Mouse (Mus musculus) adrenal gland, adult 18-20 months (tissue): ENCODE measurements around the gene Ppp1r1c. TPM values are rescaled to one million over a fixed set of nuclear protein-coding genes. Genes with fewer than 3 reads are reported as not detected.
"Not testable (repeated sequence)": the region's sequence is repeated elsewhere in the genome, so short reads cannot be mapped to it uniquely, and the experiment has no call there.

Experiments used
- DNase-seq, 2 experiments: peaks; one replicate each; pipeline ENCODE4 v3.0.0; 2021 to 2022; ENCODE audit warnings: low spot score in 2 of 2
- total RNA-seq, 2 experiments: library from RNA; stranded (reverse); gene quantifications; 1 replicate in 1 of 2; 2 replicates in 1 of 2; pipeline ENCODE4 v1.2.3; 2021

The Ppp1r1c gene
- total RNA-seq, 2 experiments from 2014 or later = not detected

DNA sequence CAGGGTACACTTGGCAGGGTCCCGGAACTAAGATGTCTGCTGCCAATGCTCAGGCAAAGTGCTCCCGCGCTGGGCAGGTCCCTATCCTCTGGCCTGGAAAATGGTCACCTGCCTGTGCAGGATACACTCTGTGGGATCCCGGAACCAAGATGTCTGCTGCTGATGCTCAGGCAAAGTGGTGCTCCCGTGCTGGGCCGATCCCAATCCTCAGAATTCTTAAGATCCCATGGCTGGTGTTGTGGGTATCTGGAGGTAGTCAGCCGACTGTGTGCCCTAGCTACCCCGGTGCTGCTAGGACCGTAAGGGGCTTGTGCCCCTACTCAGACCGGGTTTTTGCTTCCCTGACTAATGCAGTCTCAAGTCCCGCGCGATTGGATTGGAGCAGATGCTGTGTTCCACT is 139.8 kb downstream of the Ppp1r1c start:
- DNase-seq = not testable (repeated sequence)

DNA sequence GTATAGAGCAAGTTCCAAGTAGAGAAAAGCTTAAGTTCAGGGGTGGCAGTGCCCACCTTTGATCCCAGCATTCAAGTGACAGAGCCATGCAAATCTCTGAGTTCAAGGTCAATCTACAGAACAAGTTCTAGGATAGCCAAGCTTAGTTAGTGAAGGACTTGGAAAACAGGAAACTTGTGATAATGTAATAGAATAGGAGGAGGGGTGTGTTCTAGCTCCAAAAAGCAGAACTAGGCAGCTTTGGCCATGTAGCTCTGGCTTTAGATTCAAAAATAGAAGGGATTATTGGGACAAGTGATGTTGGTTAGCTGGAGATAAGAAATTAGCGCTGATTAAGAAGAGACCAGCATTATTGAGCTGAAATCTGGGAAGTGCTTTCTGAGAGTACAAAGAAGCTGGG is 149.3 kb downstream of the Ppp1r1c start:
- DNase-seq = no peak

DNA sequence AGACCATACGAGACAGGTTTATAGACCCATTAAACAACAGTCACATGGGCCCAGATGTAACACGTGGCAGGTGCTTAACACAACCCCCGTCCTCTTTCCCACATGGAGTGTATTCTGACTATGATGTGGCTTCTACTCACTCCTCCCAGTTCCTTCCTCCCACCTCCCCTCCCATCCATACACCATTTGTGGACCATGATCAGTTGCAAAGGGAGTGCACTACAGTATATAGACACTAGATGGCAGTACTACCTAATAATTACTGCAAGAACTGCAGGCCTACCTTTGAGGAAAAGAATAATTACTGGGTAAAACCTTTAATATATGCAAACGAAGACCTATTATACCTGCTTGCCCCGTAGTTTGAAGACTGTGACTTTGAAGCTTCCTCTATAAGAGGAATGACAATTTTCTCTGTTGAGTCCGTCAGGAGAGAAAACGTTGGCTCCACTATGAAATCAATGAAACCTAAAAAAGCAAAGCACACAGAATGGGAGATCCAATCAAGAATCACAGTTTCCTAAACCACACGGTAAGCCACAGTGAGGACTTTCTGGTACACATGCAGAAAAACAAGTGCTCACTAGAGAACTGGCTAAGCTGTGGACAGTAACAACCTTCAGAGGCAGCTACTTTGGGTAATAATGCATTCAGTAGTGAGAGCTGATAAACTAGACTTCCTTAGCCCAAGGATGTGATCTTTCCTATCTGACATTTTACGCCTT is 157.9 kb downstream of the Ppp1r1c start:
- peak in 1 of 2 experiments; percentile 3 for DNase-seq

Other genes starting within 250 kb of the Ppp1r1c start
- gene Itprid2, start 72.4 kb upstream of the Ppp1r1c start, total RNA-seq = 10 to 100 TPM; 54.3 to 73.9 TPM